Comparison of ENCODE assay signal across 8 mouse cellular contexts in genomic region chr3:57575660-57576055, GRCm38 (mm10). TPM values are rescaled to one million over a fixed set of nuclear protein-coding genes. Genes with fewer than 3 reads are reported as not detected.
A peak's percentile ranks its signal among the peaks of the same experiment; 100 is the strongest.
DNase-seq lines count a peak whose midpoint lies in the region; ATAC-seq and TF ChIP-seq lines count a peak whose summit lies in the region.

TSS of gene Wwtr1 (minus strand) at chr3:57575910.

- peak; percentile 69 to 85 for DNase-seq in adrenal gland, postnatal 4 days (ENCODE audit: low spot score in 2 of 2)
- peak; percentile 95 for DNase-seq in embryonic facial prominence, embryonic 11.5 days (ENCODE audit: low spot score)
- peak; percentile 100 for DNase-seq in heart, adult 11 months
- DNase-seq in kidney, adult 2 months = peak; percentile 98
- peak; percentile 38 for DNase-seq in spleen, postnatal 36 days (ENCODE audit: low spot score in 2 of 2)

- ATAC-seq in embryonic facial prominence, embryonic 11.5 days (replicated peaks; ENCODE audit: insufficient number of reproducible peaks, low FRiP score, low TSS enrichment, low read depth) = peak; percentile 93
- peak; percentile 94 for ATAC-seq in limb, embryonic 12.5 days (ENCODE audit: insufficient number of reproducible peaks, insufficient read depth, low FRiP score, low TSS enrichment, low read depth)
- ATAC-seq in midbrain, embryonic 13.5 days = peak; percentile 87
- ATAC-seq in erythroid progenitor cell, adult 5-6 weeks (replicated peaks; ENCODE audit: low FRiP score, poor library complexity, severe bottlenecking) = no peak

- no peaks in the 10 kb centered on the region for H3K27me3 ChIP-seq in embryonic facial prominence, embryonic 11.5 days (ENCODE audit: control insufficient read depth, insufficient read depth, low read length)
- no peaks in the 10 kb centered on the region for H3K27me3 ChIP-seq in kidney, adult 2 months (replicated peaks; ENCODE audit: control insufficient read depth, insufficient read depth, low read length)
- no peaks in the 10 kb centered on the region for H3K27me3 ChIP-seq in limb, embryonic 12.5 days
- H3K27me3 ChIP-seq in midbrain, embryonic 13.5 days = peaks cover 4% of the 10 kb centered on the region; the same call in 1 of the 2 replicates

- 0% methylated on average over 36 of the region's 36 CpGs for WGBS in embryonic facial prominence, embryonic 11.5 days
- 1% methylated on average over 35 of the region's 36 CpGs for WGBS in kidney, adult 2 months
- WGBS in limb, embryonic 12.5 days = under 1% methylated on average over 36 of the region's 36 CpGs
- WGBS in midbrain, embryonic 13.5 days = under 1% methylated on average over 36 of the region's 36 CpGs

- peak within 1 kb of the TSS; percentile 78 for H3K9ac ChIP-seq in embryonic facial prominence, embryonic 11.5 days (replicated peaks; ENCODE audit: low read length)
- H3K9ac ChIP-seq in limb, embryonic 12.5 days (replicated peaks) = peak within 1 kb of the TSS; percentile 77
- peak within 1 kb of the TSS; percentile 72 for H3K9ac ChIP-seq in midbrain, embryonic 13.5 days (replicated peaks)

- no peaks in the 10 kb centered on the region; the same call in 1 of the 2 replicates for H3K36me3 ChIP-seq in embryonic facial prominence, embryonic 11.5 days (replicated peaks; ENCODE audit: control insufficient read depth, insufficient read depth, low read depth, low read length)
- H3K36me3 ChIP-seq in kidney, adult 2 months (ENCODE audit: control insufficient read depth, insufficient read depth, low read length) = no peaks in the 10 kb centered on the region
- H3K36me3 ChIP-seq in limb, embryonic 12.5 days = peaks cover 2% of the 10 kb centered on the region; the same call in 1 of the 2 replicates
- H3K36me3 ChIP-seq in midbrain, embryonic 13.5 days = no peaks in the 10 kb centered on the region

- TF ChIP-seq POLR2A in kidney, adult 2 months (IDR thresholded peaks at IDR 0.05; ENCODE audit: low read depth, low read length) = peak; percentile 79

- no peaks in the 10 kb centered on the region for H3K9me3 ChIP-seq in embryonic facial prominence, embryonic 11.5 days (replicated peaks; ENCODE audit: control insufficient read depth, low read length)
- H3K9me3 ChIP-seq in limb, embryonic 12.5 days = no peaks in the 10 kb centered on the region
- H3K9me3 ChIP-seq in midbrain, embryonic 13.5 days = no peaks in the 10 kb centered on the region

- H3K4me1 ChIP-seq in embryonic facial prominence, embryonic 11.5 days (ENCODE audit: control insufficient read depth, insufficient read depth, low read length) = peaks cover 7% of the 10 kb centered on the region; the same call in 1 of the 2 replicates
- H3K4me1 ChIP-seq in kidney, adult 2 months (ENCODE audit: control insufficient read depth, insufficient read depth, low read length) = peaks cover 24% of the 10 kb centered on the region
- peaks cover 28% of the 10 kb centered on the region for H3K4me1 ChIP-seq in limb, embryonic 12.5 days (replicated peaks)
- H3K4me1 ChIP-seq in midbrain, embryonic 13.5 days (replicated peaks) = peaks cover 13% of the 10 kb centered on the region

- TF ChIP-seq CTCF in kidney, adult 2 months (conservative IDR thresholded peaks at IDR 0.05; ENCODE audit: insufficient read depth, insufficient read length, low read depth, low read length) = no peak

- H3K27ac ChIP-seq in embryonic facial prominence, embryonic 11.5 days (replicated peaks; ENCODE audit: low read depth, low read length) = peak within 1 kb of the TSS; percentile 76
- peak within 1 kb of the TSS; percentile 98 for H3K27ac ChIP-seq in kidney, adult 2 months (ENCODE audit: insufficient read depth, low read depth, low read length)
- H3K27ac ChIP-seq in limb, embryonic 12.5 days = peak within 1 kb of the TSS; percentile 94
- peak within 1 kb of the TSS; percentile 65 for H3K27ac ChIP-seq in midbrain, embryonic 13.5 days

- H3K4me3 ChIP-seq in embryonic facial prominence, embryonic 11.5 days (ENCODE audit: low read depth, low read length) = peak within 1 kb of the TSS; percentile 81
- H3K4me3 ChIP-seq in kidney, adult 2 months (ENCODE audit: insufficient read depth, low read depth, low read length) = peak within 1 kb of the TSS; percentile 95
- peak within 1 kb of the TSS; percentile 80 for H3K4me3 ChIP-seq in limb, embryonic 12.5 days (replicated peaks)
- peak within 1 kb of the TSS; percentile 76 for H3K4me3 ChIP-seq in midbrain, embryonic 13.5 days (replicated peaks)

- peak within 1 kb of the TSS; percentile 68 for H3K4me2 ChIP-seq in embryonic facial prominence, embryonic 11.5 days (ENCODE audit: low read depth, low read length)
- H3K4me2 ChIP-seq in limb, embryonic 12.5 days = peak within 1 kb of the TSS; percentile 92
- peak within 1 kb of the TSS; percentile 98 for H3K4me2 ChIP-seq in midbrain, embryonic 13.5 days (replicated peaks)

RNA-seq across cellular contexts. Expression of gene Wwtr1, which starts in this region (rescaled TPM):
- 10 to 100 TPM; 50.6 to 52.3 TPM for total RNA-seq in adrenal gland, postnatal 4 days (2021)
- polyA plus RNA-seq in embryonic facial prominence, embryonic 11.5 days (2014; fragmentation: Nextera tagmentation; extraction: Ambion mirVana) = 10.4 and 11.7 TPM in 2 replicates
- polyA plus RNA-seq in kidney, adult 2 months (2012; rRNA removed) = 29.6 and 31.2 TPM in 2 replicates
- 13.8 and 14.0 TPM in 2 replicates for polyA plus RNA-seq in limb, embryonic 12.5 days (2016; fragmentation: Nextera tagmentation; extraction: Ambion mirVana)
- polyA plus RNA-seq in midbrain, embryonic 13.5 days (2015; fragmentation: Nextera tagmentation; extraction: Ambion mirVana) = 7.8 and 8.1 TPM in 2 replicates
- total RNA-seq in erythroid progenitor cell, adult 5-6 weeks (2015; ENCODE audit: low replicate concordance) = not detected in 2 replicates
- 0.26 TPM in 1 of 2 replicates, not detected in the other for total RNA-seq in erythroid progenitor cell, adult 5-6 weeks (2017; ENCODE audit: low replicate concordance)

Comparison
In these comparisons a context has a peak if more than half of its experiments do, and no peak if none do; other contexts are left out.
1. RNA of gene Wwtr1 (total RNA-seq): 50.6 to 52.3 TPM in adrenal gland, postnatal 4 days; 0.26 TPM in erythroid progenitor cell, adult 5-6 weeks; every median in the first group is over 10 times any median in the second.
2. DNase-seq: peak in every context shown above with its lines; median percentile 100 in heart, adult 11 months; 98 in kidney, adult 2 months; 95 in embryonic facial prominence, embryonic 11.5 days; 77 in adrenal gland, postnatal 4 days; 38 in spleen, postnatal 36 days.
3. Peak in every context shown above with its lines, with median percentiles within 50 percentile points of each other: H3K27ac ChIP-seq, H3K4me2 ChIP-seq, H3K4me3 ChIP-seq and H3K9ac ChIP-seq.